Mouse (Mus musculus) limb, embryonic 10.5 days (tissue): ENCODE measurements around the gene Gm609. TPM values are rescaled to one million over a fixed set of nuclear protein-coding genes. Genes with fewer than 3 reads are reported as not detected.

ENCODE experiments used
- DNase-seq: peaks from one replicate; pipeline ENCODE4 v3.0.0-alpha.2; 2017; ENCODE audit warnings: low spot score
- H3K27ac ChIP-seq: fragments of 300-500 bp; sonication (generic); 2 replicates; pipeline ENCODE4 v1.5.1; 2016; ENCODE audit warnings: mild to moderate bottlenecking
- H3K27me3 ChIP-seq: fragments of 300-500 bp; sonication (generic); 2 replicates; pipeline ENCODE4 v1.6.1; 2016; ENCODE audit warnings: low read depth, mild to moderate bottlenecking; ENCODE audit not compliant: poor library complexity, severe bottlenecking
- H3K36me3 ChIP-seq: fragments of 300-500 bp; sonication (generic); 2 replicates; pipeline ENCODE4 v1.6.1; 2016; ENCODE audit warnings: mild to moderate bottlenecking, moderate library complexity
- H3K4me1 ChIP-seq: fragments of 300-500 bp; sonication (generic); 2 replicates; pipeline ENCODE4 v1.6.1; 2016
- H3K4me3 ChIP-seq: fragments of 300-500 bp; sonication (generic); 2 replicates; pipeline ENCODE4 v1.5.1; 2016; ENCODE audit warnings: mild to moderate bottlenecking, moderate library complexity
- H3K9me3 ChIP-seq: fragments of 300-500 bp; sonication (generic); replicated peaks from 2 replicates; pipeline ENCODE4 v1.6.1; 2016; ENCODE audit warnings: mild to moderate bottlenecking
- WGBS: fragments of 180-500 bp; shearing (Covaris S2); methylation state at CpG from one replicate; pipeline ENCODE4 v1.1.7; 2016; 5-methylcytosine and 5-hydroxymethylcytosine counted together
- polyA plus RNA-seq: library from polyadenylated mRNA; unstranded; fragments of >200 nt; fragmentation: Nextera tagmentation; extraction: Ambion mirVana; gene quantifications from 2 replicates; pipeline ENCODE4 v1.2.1, GENCODE M21; 2016

Gm609 gene
- polyA plus RNA-seq, 1 experiment from 2014 or later = not detected

- 95% methylated on average over 9 of the region's 9 CpGs for WGBS
- H3K27ac ChIP-seq = no peak overlapping the region
- H3K36me3 ChIP-seq = no peaks in the 10 kb centered on the region
- no peak overlapping the region for H3K4me3 ChIP-seq
- no peak for DNase-seq
- no peaks in the 10 kb centered on the region for H3K9me3 ChIP-seq
- H3K27me3 ChIP-seq = no peaks in the 10 kb centered on the region
- no peaks in the 10 kb centered on the region for H3K4me1 ChIP-seq
Measured at GRCm38 (mm10) chr16:45365353-45365752, 127.4 kb downstream of the Gm609 start.

GRCm38 (mm10) chr16:45364627-45365026, 128.1 kb downstream of the Gm609 start:
- H3K36me3 ChIP-seq = no peaks in the 10 kb centered on the region
- no peaks in the 10 kb centered on the region for H3K4me1 ChIP-seq
- H3K4me3 ChIP-seq = no peak overlapping the region
- DNase-seq = no peak
- WGBS = 92% methylated on average over 1 of the region's 1 CpGs
- H3K27me3 ChIP-seq = no peaks in the 10 kb centered on the region
- H3K9me3 ChIP-seq = no peaks in the 10 kb centered on the region
- no peak overlapping the region for H3K27ac ChIP-seq

- Histone ChIP-seq H3K36me3 (no peaks in the 10 kb centered on the region), H3K4me3 (no peak overlapping the region)
- WGBS = 85% methylated on average over 4 of the region's 4 CpGs
Measured at GRCm38 (mm10) chr16:45363480-45364045, 129.2 kb downstream of the Gm609 start.

More at GRCm38 (mm10) chr16:45363480-45364045, 129.2 kb downstream of the Gm609 start:
- H3K27me3 ChIP-seq = no peaks in the 10 kb centered on the region
- H3K9me3 ChIP-seq = no peaks in the 10 kb centered on the region
- H3K4me1 ChIP-seq = no peaks in the 10 kb centered on the region
- no peak overlapping the region for H3K27ac ChIP-seq
- DNase-seq = no peak

Other genes with a start within 250 kb of the Gm609 start
- 2.3 and 3.7 TPM in 2 replicates for gene Cd200, start 83.9 kb downstream of the Gm609 start, polyA plus RNA-seq
- not detected in 2 replicates for gene Gm17783, start 39.1 kb upstream of the Gm609 start, polyA plus RNA-seq
- not detected in 2 replicates for gene Slc9c1, start 42.3 kb upstream of the Gm609 start, polyA plus RNA-seq
- not detected in 2 replicates for gene Gcsam, start 117.4 kb upstream of the Gm609 start, polyA plus RNA-seq
- gene BC016579, start 161.1 kb upstream of the Gm609 start, polyA plus RNA-seq = 0.11 TPM in 1 of 2 replicates, not detected in the other
- gene Tmprss7, start 200.7 kb upstream of the Gm609 start, polyA plus RNA-seq = 0.18 TPM in 1 of 2 replicates, not detected in the other
- gene Tagln3, start 231.6 kb upstream of the Gm609 start, polyA plus RNA-seq = 23.5 and 28.5 TPM in 2 replicates
- gene Abhd10, start 250.0 kb upstream of the Gm609 start, polyA plus RNA-seq = 38.8 and 43.0 TPM in 2 replicates